Mouse (Mus musculus): Measurements from ENCODE around the gene Rnh1.

DNA sequence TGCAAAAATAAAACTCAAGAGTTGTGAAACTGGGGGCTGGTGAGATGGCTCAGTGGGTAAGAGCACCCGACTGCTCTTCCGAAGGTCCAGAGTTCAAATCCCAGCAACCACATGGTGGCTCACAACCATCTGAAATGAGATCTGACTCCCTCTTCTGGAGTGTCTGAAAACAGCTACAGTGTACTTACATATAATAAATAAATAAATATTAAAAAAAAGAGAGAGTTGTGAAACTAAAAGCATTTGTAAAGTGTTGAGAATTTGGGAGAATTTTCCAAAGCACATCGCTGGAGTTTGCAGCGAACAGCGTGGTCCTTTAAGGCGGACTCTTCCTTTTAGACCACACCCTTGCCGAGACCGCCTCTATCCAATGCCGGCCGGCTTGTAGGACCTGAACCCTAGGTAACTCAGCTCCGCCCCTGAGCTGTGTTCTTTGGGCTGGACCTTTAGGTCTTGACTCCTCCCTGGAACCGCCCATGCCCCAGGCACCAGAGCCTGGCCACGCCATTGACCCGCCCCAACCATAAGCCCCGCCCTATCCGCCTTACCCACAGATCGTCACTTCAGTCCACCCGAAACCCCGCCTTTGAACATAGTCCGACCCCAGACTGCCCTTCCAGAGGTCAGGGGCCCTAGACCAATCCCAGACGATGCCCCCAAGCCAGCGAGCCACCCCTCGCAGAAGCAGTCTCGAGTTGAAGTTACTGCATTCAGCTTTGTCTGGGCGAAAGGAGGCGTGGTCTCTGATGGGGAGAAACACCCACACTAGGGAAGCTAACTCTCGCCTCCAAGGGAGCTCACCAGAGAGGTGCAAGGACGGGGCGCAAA lies 49.8 kb downstream of the Rnh1 start:
- TF ChIP-seq CTCF (IDR thresholded peaks at IDR 0.05; ENCODE audit: borderline replicate concordance, control insufficient read depth, extremely low read depth, insufficient read depth, low read length, poor library complexity) (0 out of 2 replicates have a peak, but pooled peaks have one; percentile 16), POLR2A (IDR thresholded peaks at IDR 0.05; ENCODE audit: control insufficient read depth, extremely low read depth, insufficient read depth, low read length, poor library complexity) (peak; percentile 34; the same call in 1 of the 2 replicates)

All from thymus, adult 2 months (tissue).